Mouse (Mus musculus) liver, postnatal 0 days (tissue): ENCODE measurements at regions not wholly inside any gene's neighbourhood (a gene's known extent, or its start where the extent isn't known, plus 50 kb on each side); places are given as distances from the start of the nearest gene placed in this dataset.

Source experiments
- ATAC-seq: fragments of 200-750 bp; cut with Nextera tagmentation; 2 replicates; pipeline ENCODE4 v1.8.0; 2017; ENCODE audit warnings: mild to moderate bottlenecking, moderate library complexity
- DNase-seq: peaks from one replicate; pipeline ENCODE4 v3.0.0-alpha.2; 2016
- H3K27ac ChIP-seq: fragments of 300-500 bp; sonication (generic); 2 replicates; pipeline ENCODE4 v1.5.1; 2014; ENCODE audit warnings: antibody characterized with exemption, moderate library complexity, mild to moderate bottlenecking, low read depth
- H3K27me3 ChIP-seq: fragments of 300-500 bp; sonication (generic); 2 replicates; pipeline ENCODE4 v1.6.1; 2014; ENCODE audit warnings: low read length, control low read depth, mixed read lengths; ENCODE audit not compliant: insufficient read depth
- H3K36me3 ChIP-seq: fragments of 300-500 bp; sonication (generic); replicated peaks from 2 replicates; pipeline ENCODE4 v1.6.1; 2014; ENCODE audit warnings: mild to moderate bottlenecking, control low read depth, low read length, moderate library complexity, mixed read lengths; ENCODE audit not compliant: insufficient read depth
- H3K4me1 ChIP-seq: fragments of 300-500 bp; sonication (generic); 2 replicates; pipeline ENCODE4 v1.6.1; 2014; ENCODE audit warnings: antibody characterized with exemption, mild to moderate bottlenecking, control low read depth; ENCODE audit not compliant: insufficient read depth
- H3K4me2 ChIP-seq: fragments of 300-500 bp; sonication (generic); 2 replicates; pipeline ENCODE4 v1.6.1; 2014; ENCODE audit warnings: low read depth, mild to moderate bottlenecking, low read length, moderate library complexity, mixed read lengths
- H3K4me3 ChIP-seq: fragments of 300-500 bp; sonication (generic); 2 replicates; pipeline ENCODE4 v1.5.1; 2014; ENCODE audit warnings: low read depth, low read length
- H3K9ac ChIP-seq: fragments of 300-500 bp; sonication (generic); replicated peaks from 2 replicates; pipeline ENCODE4 v1.6.1; 2014; ENCODE audit warnings: mild to moderate bottlenecking, moderate library complexity
- H3K9me3 ChIP-seq: fragments of 300-500 bp; sonication (generic); 2 replicates; pipeline ENCODE4 v1.6.1; 2016; ENCODE audit warnings: mild to moderate bottlenecking, control low read depth, low read length, mixed read lengths
- CTCF ChIP-seq: sonication (generic); IDR thresholded peaks from 2 replicates; pipeline ENCODE4 v1.5.1; 2016; ENCODE audit warnings: antibody characterized with exemption, low read depth
- EP300 ChIP-seq: IDR thresholded peaks from 2 replicates; pipeline ENCODE4 v1.6.1; 2016; ENCODE audit warnings: antibody characterized with exemption, low read depth, mild to moderate bottlenecking
- WGBS: fragments of 180-500 bp; shearing (Covaris S2); extraction: QIAGEN DNeasy Blood & Tissue Kit; methylation state at CpG from one replicate; pipeline ENCODE4 v1.1.7; 2014; ENCODE audit not compliant: insufficient replicate concordance; 5-methylcytosine and 5-hydroxymethylcytosine counted together

GRCm38 (mm10) chr4:12506851-12507551 is 335.2 kb upstream of the Fam92a start:
- Histone ChIP-seq H3K4me3 (no peak overlapping the region), H3K27me3 (no peaks in the 10 kb centered on the region), H3K4me2 (no peak overlapping the region), H3K9me3 (no peaks in the 10 kb centered on the region), H3K27ac (no peak overlapping the region), H3K36me3 (no peaks in the 10 kb centered on the region), H3K4me1 (no peaks in the 10 kb centered on the region), H3K9ac (no peak overlapping the region)
- WGBS, result 47% methylated on average over 8 of the region's 8 CpGs
- no peak for ATAC-seq
- no peak for TF ChIP-seq CTCF
- no peak for TF ChIP-seq EP300
- no peak for DNase-seq

GRCm38 (mm10) chr4:12501086-12501485 is 329.3 kb upstream of the Fam92a start:
- TF ChIP-seq CTCF, result no peak
- Histone ChIP-seq H3K4me1 (no peaks in the 10 kb centered on the region), H3K9ac (no peak overlapping the region), H3K27ac (no peak overlapping the region), H3K4me2 (no peak overlapping the region), H3K4me3 (no peak overlapping the region), H3K27me3 (no peaks in the 10 kb centered on the region), H3K36me3 (no peaks in the 10 kb centered on the region), H3K9me3 (no peaks in the 10 kb centered on the region)
- WGBS, result 48% methylated on average over 8 of the region's 8 CpGs
- DNase-seq (no peak), ATAC-seq (no peak)

- no peak overlapping the region for H3K27ac ChIP-seq
- TF ChIP-seq EP300 (no peak), CTCF (no peak)
- H3K27me3 ChIP-seq, result no peaks in the 10 kb centered on the region
- ATAC-seq (no peak), DNase-seq (no peak)
- no peaks in the 10 kb centered on the region for H3K36me3 ChIP-seq
- no peaks in the 10 kb centered on the region for H3K9me3 ChIP-seq
- no peak overlapping the region for H3K4me2 ChIP-seq
- H3K9ac ChIP-seq, result no peak overlapping the region
- no peak overlapping the region for H3K4me3 ChIP-seq
- H3K4me1 ChIP-seq, result no peaks in the 10 kb centered on the region
- 59% methylated on average over 4 of the region's 4 CpGs for WGBS
Measured at GRCm38 (mm10) chr4:12498426-12498825, 326.6 kb upstream of the Fam92a start.

GRCm38 (mm10) chr4:12492468-12492867 is 320.7 kb upstream of the Fam92a start:
- Histone ChIP-seq H3K36me3 (no peaks in the 10 kb centered on the region), H3K9ac (no peak overlapping the region), H3K4me1 (no peaks in the 10 kb centered on the region), H3K9me3 (no peaks in the 10 kb centered on the region), H3K27me3 (no peaks in the 10 kb centered on the region), H3K4me2 (no peak overlapping the region), H3K27ac (no peak overlapping the region), H3K4me3 (no peak overlapping the region)
- 58% methylated on average over 2 of the region's 2 CpGs for WGBS
- ATAC-seq (no peak), DNase-seq (no peak)
- TF ChIP-seq CTCF, result no peak
- TF ChIP-seq EP300, result no peak

GRCm38 (mm10) chr4:12491306-12491705 is 319.5 kb upstream of the Fam92a start:
- ATAC-seq, result no peak
- no peaks in the 10 kb centered on the region for H3K36me3 ChIP-seq
- 74% methylated on average over 6 of the region's 6 CpGs for WGBS
- TF ChIP-seq CTCF, result no peak
- no peak for TF ChIP-seq EP300
- H3K27ac ChIP-seq, result no peak overlapping the region
- H3K4me2 ChIP-seq, result no peak overlapping the region
- no peak for DNase-seq
- H3K9me3 ChIP-seq, result no peaks in the 10 kb centered on the region
- H3K27me3 ChIP-seq, result no peaks in the 10 kb centered on the region
- no peak overlapping the region for H3K4me3 ChIP-seq
- H3K4me1 ChIP-seq, result no peaks in the 10 kb centered on the region
- no peak overlapping the region for H3K9ac ChIP-seq

- Histone ChIP-seq H3K4me3 (no peak overlapping the region), H3K4me1 (no peaks in the 10 kb centered on the region), H3K27ac (no peak overlapping the region), H3K36me3 (no peaks in the 10 kb centered on the region), H3K9me3 (no peaks in the 10 kb centered on the region), H3K27me3 (no peaks in the 10 kb centered on the region), H3K4me2 (no peak overlapping the region), H3K9ac (no peak overlapping the region)
- WGBS, result 63% methylated on average over 3 of the region's 3 CpGs
- no peak for TF ChIP-seq CTCF
- TF ChIP-seq EP300, result no peak
- ATAC-seq (no peak), DNase-seq (no peak)
Measured at GRCm38 (mm10) chr4:12490066-12490465, 318.3 kb upstream of the Fam92a start.

- H3K36me3 ChIP-seq, result no peaks in the 10 kb centered on the region
- TF ChIP-seq CTCF (no peak), EP300 (no peak)
- H3K4me1 ChIP-seq, result no peaks in the 10 kb centered on the region
- H3K27me3 ChIP-seq, result no peaks in the 10 kb centered on the region
- no peaks in the 10 kb centered on the region for H3K9me3 ChIP-seq
- no peak overlapping the region for H3K9ac ChIP-seq
- no peak overlapping the region for H3K4me3 ChIP-seq
- no peak overlapping the region for H3K27ac ChIP-seq
- DNase-seq (no peak), ATAC-seq (no peak)
- WGBS, result 63% methylated on average over 6 of the region's 6 CpGs
- no peak overlapping the region for H3K4me2 ChIP-seq
Measured at GRCm38 (mm10) chr4:12489358-12489757, 317.5 kb upstream of the Fam92a start.
